Mouse (Mus musculus): Measurements from ENCODE around the gene Foxo3. TPM values are rescaled to one million over a fixed set of nuclear protein-coding genes. Genes with fewer than 3 reads are reported as not detected.

Foxo3 gene
- polyA plus RNA-seq, 1 experiment from 2014 or later, result 8.1 TPM

GRCm38 (mm10) chr10:42232977-42233376 lies 43.6 kb downstream of the Foxo3 start:
- no peak overlapping the region for H3K9ac ChIP-seq
- H3K36me3 ChIP-seq, result 0 out of 2 replicates have a peak, but pooled peaks cover 3% of the 10 kb centered on the region
- no peaks in the 10 kb centered on the region for H3K27me3 ChIP-seq
- no peak overlapping the region for H3K27ac ChIP-seq
- no peak overlapping the region for H3K4me3 ChIP-seq
- peaks cover 54% of the 10 kb centered on the region for H3K4me1 ChIP-seq
- H3K4me2 ChIP-seq (replicated peaks), result no peak overlapping the region
- ATAC-seq (ENCODE audit: low FRiP score, low read depth), result no peak
- no peaks in the 10 kb centered on the region for H3K9me3 ChIP-seq
- 82% methylated on average over 11 of the region's 11 CpGs for WGBS

GRCm38 (mm10) chr10:42231847-42232246 lies 44.7 kb downstream of the Foxo3 start:
- ATAC-seq (ENCODE audit: low FRiP score, low read depth), result no peak
- Histone ChIP-seq H3K36me3 (peaks cover 4% of the 10 kb centered on the region; the same call in 1 of the 2 replicates), H3K9ac (no peak overlapping the region), H3K4me3 (no peak overlapping the region), H3K4me2 (replicated peaks) (no peak overlapping the region), H3K4me1 (peaks cover 54% of the 10 kb centered on the region), H3K27me3 (no peaks in the 10 kb centered on the region), H3K27ac (no peak overlapping the region), H3K9me3 (no peaks in the 10 kb centered on the region)
- 63% methylated on average over 8 of the region's 8 CpGs for WGBS

GRCm38 (mm10) chr10:42231100-42231541 lies 45.4 kb downstream of the Foxo3 start:
- 57% methylated on average over 3 of the region's 3 CpGs for WGBS
- H3K4me1 ChIP-seq, result peaks cover 56% of the 10 kb centered on the region
- no peaks in the 10 kb centered on the region for H3K27me3 ChIP-seq
- H3K27ac ChIP-seq, result no peak overlapping the region
- H3K9me3 ChIP-seq, result no peaks in the 10 kb centered on the region
- peaks cover 12% of the 10 kb centered on the region; the same call in 1 of the 2 replicates for H3K36me3 ChIP-seq
- ATAC-seq (ENCODE audit: low FRiP score, low read depth), result no peak
- H3K4me2 ChIP-seq (replicated peaks), result no peak overlapping the region
- H3K9ac ChIP-seq, result no peak overlapping the region
- H3K4me3 ChIP-seq, result no peak overlapping the region

GRCm38 (mm10) chr10:42230471-42231099 lies 46.0 kb downstream of the Foxo3 start:
- Histone ChIP-seq H3K27ac (no peak overlapping the region), H3K4me1 (peaks cover 61% of the 10 kb centered on the region), H3K9ac (no peak overlapping the region), H3K4me3 (no peak overlapping the region), H3K9me3 (no peaks in the 10 kb centered on the region), H3K4me2 (replicated peaks) (no peak overlapping the region), H3K36me3 (peaks cover 16% of the 10 kb centered on the region; the same call in 1 of the 2 replicates), H3K27me3 (no peaks in the 10 kb centered on the region)
- ATAC-seq (ENCODE audit: low FRiP score, low read depth), result no peak
- 82% methylated on average over 5 of the region's 5 CpGs for WGBS

- no peak overlapping the region for H3K4me3 ChIP-seq
- no peaks in the 10 kb centered on the region for H3K9me3 ChIP-seq
- H3K27me3 ChIP-seq, result no peaks in the 10 kb centered on the region
- H3K4me2 ChIP-seq (replicated peaks), result no peak overlapping the region
- no peak for ATAC-seq (ENCODE audit: low FRiP score, low read depth)
- H3K4me1 ChIP-seq, result peaks cover 62% of the 10 kb centered on the region
- H3K9ac ChIP-seq, result no peak overlapping the region
- WGBS, result 80% methylated on average over 4 of the region's 4 CpGs
- H3K27ac ChIP-seq, result no peak overlapping the region
- peaks cover 13% of the 10 kb centered on the region; the same call in 1 of the 2 replicates for H3K36me3 ChIP-seq
Observed at GRCm38 (mm10) chr10:42227751-42228241, 48.8 kb downstream of the Foxo3 start.

- Histone ChIP-seq H3K36me3 (peaks cover 13% of the 10 kb centered on the region; the same call in 1 of the 2 replicates), H3K9ac (no peak overlapping the region), H3K4me2 (replicated peaks) (no peak overlapping the region), H3K9me3 (no peaks in the 10 kb centered on the region), H3K27me3 (no peaks in the 10 kb centered on the region), H3K4me3 (no peak overlapping the region), H3K27ac (no peak overlapping the region), H3K4me1 (peaks cover 60% of the 10 kb centered on the region)
- ATAC-seq (ENCODE audit: low FRiP score, low read depth), result no peak
- 95% methylated on average over 15 of the region's 15 CpGs for WGBS
Observed at GRCm38 (mm10) chr10:42226176-42226575, 50.4 kb downstream of the Foxo3 start.

- peaks cover 13% of the 10 kb centered on the region; the same call in 1 of the 2 replicates for H3K36me3 ChIP-seq
- H3K4me2 ChIP-seq (replicated peaks), result no peak overlapping the region
- no peaks in the 10 kb centered on the region for H3K27me3 ChIP-seq
- 76% methylated on average over 18 of the region's 18 CpGs for WGBS
- no peak overlapping the region for H3K27ac ChIP-seq
- H3K4me1 ChIP-seq, result peaks cover 68% of the 10 kb centered on the region
- H3K4me3 ChIP-seq, result no peak overlapping the region
- no peaks in the 10 kb centered on the region for H3K9me3 ChIP-seq
- ATAC-seq (ENCODE audit: low FRiP score, low read depth), result no peak
- H3K9ac ChIP-seq, result no peak overlapping the region
Observed at GRCm38 (mm10) chr10:42225184-42225935, 51.2 kb downstream of the Foxo3 start.

- WGBS, result 69% methylated on average over 11 of the region's 11 CpGs
- H3K4me1 ChIP-seq, result peaks cover 46% of the 10 kb centered on the region
- no peaks in the 10 kb centered on the region for H3K9me3 ChIP-seq
- no peak overlapping the region for H3K9ac ChIP-seq
- H3K27me3 ChIP-seq, result no peaks in the 10 kb centered on the region
- H3K4me2 ChIP-seq (replicated peaks), result no peak overlapping the region
- peaks cover 13% of the 10 kb centered on the region; the same call in 1 of the 2 replicates for H3K36me3 ChIP-seq
- no peak overlapping the region; the same call in 1 of the 2 replicates for H3K27ac ChIP-seq
- ATAC-seq (ENCODE audit: low FRiP score, low read depth), result no peak
- H3K4me3 ChIP-seq, result no peak overlapping the region
Observed at GRCm38 (mm10) chr10:42221996-42222395, 54.6 kb downstream of the Foxo3 start.

- Histone ChIP-seq H3K4me2 (replicated peaks) (no peak overlapping the region), H3K4me1 (peaks cover 44% of the 10 kb centered on the region), H3K9ac (no peak overlapping the region), H3K36me3 (peaks cover 7% of the 10 kb centered on the region; the same call in 1 of the 2 replicates), H3K27ac (no peak overlapping the region; the same call in 1 of the 2 replicates), H3K4me3 (no peak overlapping the region), H3K27me3 (no peaks in the 10 kb centered on the region), H3K9me3 (no peaks in the 10 kb centered on the region)
- ATAC-seq (ENCODE audit: low FRiP score, low read depth), result no peak
- WGBS, result 65% methylated on average over 19 of the region's 19 CpGs
Observed at GRCm38 (mm10) chr10:42221136-42221891, 55.2 kb downstream of the Foxo3 start.

GRCm38 (mm10) chr10:42220418-42220952 lies 56.1 kb downstream of the Foxo3 start:
- WGBS, result 78% methylated on average over 5 of the region's 5 CpGs
- Histone ChIP-seq H3K27ac (no peak overlapping the region), H3K9me3 (no peaks in the 10 kb centered on the region)

GRCm38 (mm10) chr10:42211407-42211806 lies 65.1 kb downstream of the Foxo3 start:
- no peaks in the 10 kb centered on the region for H3K27me3 ChIP-seq
- no peaks in the 10 kb centered on the region for H3K9me3 ChIP-seq
- no peak for ATAC-seq (ENCODE audit: low FRiP score, low read depth)
- no peak overlapping the region for H3K4me3 ChIP-seq
- H3K36me3 ChIP-seq, result 0 out of 2 replicates have a peak, but pooled peaks cover 6% of the 10 kb centered on the region
- peaks cover 48% of the 10 kb centered on the region for H3K4me1 ChIP-seq
- WGBS, result 58% methylated on average over 7 of the region's 7 CpGs
- no peak overlapping the region for H3K9ac ChIP-seq
- peak overlapping the region; percentile 63; the same call in 1 of the 2 replicates for H3K27ac ChIP-seq
- H3K4me2 ChIP-seq (replicated peaks), result no peak overlapping the region

More at GRCm38 (mm10) chr10:42220418-42220952, 56.1 kb downstream of the Foxo3 start:
- no peak overlapping the region for H3K4me3 ChIP-seq
- no peaks in the 10 kb centered on the region for H3K36me3 ChIP-seq
- no peak for ATAC-seq (ENCODE audit: low FRiP score, low read depth)
- no peak overlapping the region for H3K4me2 ChIP-seq (replicated peaks)
- H3K9ac ChIP-seq, result no peak overlapping the region
- H3K27me3 ChIP-seq, result no peaks in the 10 kb centered on the region
- H3K4me1 ChIP-seq, result peaks cover 36% of the 10 kb centered on the region

All from limb, embryonic 13.5 days (tissue).